Mouse (Mus musculus): ENCODE results near the gene Areg.

The Areg gene

DNA sequence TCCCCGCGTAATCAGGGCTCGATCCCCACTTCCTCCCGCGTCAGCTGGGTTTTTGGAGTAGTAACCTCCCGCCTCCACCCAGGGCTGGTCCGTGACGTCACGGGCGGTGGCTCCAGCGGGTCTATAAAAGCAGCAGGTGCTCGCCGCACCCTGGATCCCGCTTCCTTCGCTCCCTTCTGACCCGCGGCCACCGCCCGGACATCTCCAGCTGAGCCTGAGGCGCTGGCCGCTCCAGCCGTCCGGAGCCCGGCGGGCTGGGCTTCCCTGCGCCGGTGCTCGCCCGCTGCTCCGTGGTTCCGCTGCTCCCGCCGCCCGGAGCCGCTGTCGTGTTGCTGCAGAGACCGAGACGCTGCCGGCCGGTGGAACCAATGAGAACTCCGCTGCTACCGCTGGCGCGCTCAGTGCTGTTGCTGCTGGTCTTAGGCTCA, at the start of gene Areg:
TSS of gene Areg (plus strand) at position 154 of the 428 bp plus-strand sequence.
- in situ Hi-C loops (cut with MboI, MseI) = no loop called here

DNA sequence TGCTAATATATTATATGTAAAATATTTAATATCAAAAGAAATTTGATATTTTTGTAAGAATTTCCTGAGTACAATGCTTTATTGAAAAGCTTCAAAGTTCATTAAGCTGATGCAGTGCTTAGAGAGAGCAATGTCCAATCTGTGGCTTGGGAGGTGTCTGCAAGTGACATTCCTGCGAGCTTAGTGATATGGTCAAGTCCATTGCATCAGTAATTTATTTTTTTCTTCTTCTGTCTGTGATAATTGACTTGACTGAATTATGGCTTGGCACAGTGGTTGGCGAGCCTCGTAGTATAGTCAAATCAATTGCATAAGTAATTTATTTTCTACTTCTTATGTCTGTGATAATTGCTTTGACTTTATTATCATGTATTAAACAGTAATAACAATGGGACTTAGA, 49.1 kb upstream of the Areg start:
- in situ Hi-C loops (cut with MboI, MseI) = no loop called here

DNA sequence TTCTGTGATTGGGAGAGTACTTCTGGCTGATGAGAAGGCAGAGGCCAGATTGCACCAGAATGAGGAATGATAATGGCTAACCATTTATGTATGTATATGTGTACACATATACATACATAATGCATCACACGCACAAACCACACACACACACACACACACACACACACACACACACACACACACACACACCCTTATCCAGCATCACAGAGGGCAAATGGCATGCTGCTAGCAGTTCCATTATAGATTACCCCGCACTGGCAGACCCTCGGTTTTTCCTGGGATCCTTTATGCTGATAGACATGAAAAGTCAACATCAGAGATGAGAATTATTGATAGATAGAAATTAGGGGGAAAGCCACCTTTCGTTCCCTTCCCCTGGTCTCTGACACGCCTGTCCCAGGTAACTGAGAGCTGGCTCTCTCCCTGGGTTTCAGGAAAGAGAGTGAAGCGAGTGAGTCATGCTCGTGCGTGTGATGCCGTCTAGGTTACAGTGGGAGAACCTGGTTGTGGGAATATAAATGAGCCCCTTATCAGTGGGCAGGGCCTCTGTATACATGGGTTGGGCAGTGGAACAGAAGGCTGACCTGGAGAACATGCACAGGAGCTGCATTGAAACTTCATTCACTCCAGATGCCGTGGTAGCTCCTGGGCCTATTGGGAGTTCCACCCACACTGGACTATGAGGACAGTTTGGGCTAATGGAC, 41.3 kb upstream of the Areg start:
- in situ Hi-C loops (cut with MboI, MseI) = no loop called here

DNA sequence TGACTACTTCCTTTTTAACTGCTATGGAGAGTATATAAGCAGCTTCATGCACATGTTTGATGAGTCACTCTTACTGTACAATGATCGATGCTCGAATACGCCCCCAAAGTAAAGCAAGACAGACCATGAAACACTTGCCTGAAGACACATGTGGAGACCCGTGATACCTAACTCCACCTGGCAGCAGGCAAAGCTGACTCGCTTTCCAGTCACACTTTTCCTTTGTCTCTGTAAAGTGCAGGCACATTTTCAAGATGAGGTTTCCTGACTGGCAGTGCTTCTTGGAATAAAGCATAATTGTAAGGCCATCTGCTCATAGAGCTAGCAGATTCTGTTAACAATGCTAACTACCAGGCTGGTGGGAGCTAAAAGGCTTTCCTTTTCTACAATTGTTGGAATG, 37.7 kb upstream of the Areg start:
- in situ Hi-C loops (cut with MboI, MseI) = no loop called here

DNA sequence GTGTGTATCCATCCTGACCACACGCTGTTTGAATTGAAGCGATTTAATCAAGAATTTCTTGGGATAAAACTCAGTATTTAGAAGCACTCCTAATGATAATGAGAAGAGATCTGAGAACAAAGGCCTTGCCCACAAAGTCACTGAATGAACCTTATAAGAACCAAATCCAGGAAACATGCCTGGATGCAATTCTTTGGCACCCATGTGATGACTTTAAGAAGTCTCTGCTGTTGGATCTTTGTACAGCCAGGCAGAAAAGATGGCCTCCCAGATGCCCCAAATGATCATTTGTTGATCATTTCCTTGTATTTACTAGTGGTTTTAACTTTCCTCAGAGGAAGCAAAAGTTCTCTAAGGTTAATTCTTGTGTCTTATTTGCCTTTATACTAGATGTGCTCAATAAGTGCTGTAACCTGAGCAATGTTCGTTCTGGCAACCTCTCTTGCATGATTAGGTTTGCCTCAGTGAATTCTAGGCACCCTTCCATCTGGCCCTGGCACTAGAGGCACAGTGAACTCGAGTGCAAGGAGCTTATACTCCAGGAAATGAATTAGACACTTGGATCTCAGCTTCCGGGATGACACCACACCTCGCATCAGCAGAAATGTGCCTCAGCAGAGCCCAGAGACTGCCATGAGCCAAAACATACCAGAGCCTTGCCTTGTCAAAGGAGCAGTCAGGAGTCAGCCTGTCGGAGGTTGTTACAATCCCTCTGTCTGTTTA, 35.3 kb upstream of the Areg start:
- in situ Hi-C loops (cut with MboI, MseI) = no loop called here

DNA sequence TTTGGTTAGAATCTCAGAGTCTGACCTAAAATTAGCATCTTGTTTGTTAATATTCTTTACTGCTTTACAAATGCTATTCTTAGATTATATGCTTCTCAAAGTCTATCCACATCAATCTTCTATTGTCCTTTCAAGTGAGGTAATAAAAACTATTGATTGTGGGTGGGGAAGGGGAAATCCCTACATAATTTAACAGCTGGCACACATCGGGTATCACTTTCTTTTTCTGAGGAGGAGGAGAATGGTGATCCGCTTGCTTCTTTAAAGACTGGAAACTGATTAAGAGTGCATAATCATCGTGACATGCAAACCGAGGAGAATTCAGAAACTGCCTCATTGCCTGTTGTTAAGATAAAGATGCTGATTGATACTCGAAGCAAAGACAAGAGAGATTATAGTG, 33.2 kb upstream of the Areg start:
- in situ Hi-C loops (cut with MboI, MseI) = no loop called here

DNA sequence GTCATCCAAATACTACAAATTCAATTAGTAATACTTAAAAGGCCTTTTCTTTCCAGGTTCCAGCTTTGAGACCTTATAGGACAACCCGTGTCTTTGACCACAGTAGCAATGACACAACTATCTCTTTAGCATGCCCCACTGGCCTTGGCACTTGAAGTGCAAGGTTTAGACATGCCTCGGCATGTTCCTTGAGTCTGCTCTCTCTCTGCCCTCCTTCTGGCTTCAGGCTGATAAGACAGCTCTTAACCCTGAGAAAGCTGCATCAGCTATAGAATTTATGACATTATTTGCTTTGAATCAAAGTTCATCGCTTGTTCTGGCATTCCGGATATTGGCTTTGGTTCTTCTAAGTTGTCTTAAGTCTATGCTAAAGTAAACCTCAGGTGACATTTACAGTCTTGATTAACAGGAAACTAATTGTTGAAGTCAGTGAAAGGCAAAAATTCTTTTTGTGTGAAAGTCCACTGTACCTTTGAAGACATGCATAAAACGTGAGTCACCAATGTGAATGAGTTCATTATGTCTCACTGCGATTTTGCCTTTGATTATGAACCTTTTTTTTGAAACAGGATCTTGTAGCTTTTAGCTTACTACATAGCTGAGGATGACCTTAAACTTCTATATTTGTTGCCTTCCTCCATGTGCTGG, 29.3 kb upstream of the Areg start:
- in situ Hi-C loops (cut with MboI, MseI) = no loop called here

DNA sequence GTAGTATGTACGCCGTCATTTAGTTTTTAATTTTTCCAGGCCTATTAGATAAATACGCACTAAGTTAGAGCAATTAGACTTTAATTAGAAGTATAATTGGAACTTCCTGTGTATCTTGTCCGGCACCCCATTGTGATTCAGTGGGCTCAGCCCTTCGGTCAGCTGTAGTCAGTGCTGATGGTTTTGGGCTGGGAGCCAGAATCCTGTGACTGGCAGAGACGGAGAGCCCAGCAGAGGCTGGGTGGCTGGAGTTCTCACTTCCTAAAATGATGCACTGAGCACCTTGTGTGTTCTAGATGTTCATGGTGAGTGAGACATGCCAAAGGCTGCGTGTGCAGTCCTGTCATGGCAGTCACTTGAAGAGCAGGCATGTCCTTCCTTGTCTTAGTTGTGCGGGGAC, 28.4 kb upstream of the Areg start:
- in situ Hi-C loops (cut with MboI, MseI) = no loop called here

DNA sequence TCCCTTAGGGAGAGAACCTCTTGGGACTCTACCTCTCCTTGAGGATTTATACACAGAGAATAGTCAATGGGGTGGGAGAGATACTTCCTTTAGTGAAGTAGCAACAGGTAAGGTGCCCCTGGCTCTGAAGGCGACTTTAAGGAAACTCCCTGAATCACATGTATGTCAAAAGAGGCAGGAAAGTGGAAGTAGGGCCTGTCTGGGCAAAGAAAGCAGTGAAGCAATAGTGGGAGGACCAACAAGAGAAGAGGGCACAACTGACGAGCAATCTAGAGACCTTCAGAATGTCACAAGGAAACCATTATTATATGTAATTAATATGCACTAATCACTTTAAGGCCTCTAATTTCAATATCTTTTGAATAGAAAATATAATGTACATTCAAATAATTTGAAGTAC, 25.4 kb upstream of the Areg start:
- in situ Hi-C loops (cut with MboI, MseI) = no loop called here

DNA sequence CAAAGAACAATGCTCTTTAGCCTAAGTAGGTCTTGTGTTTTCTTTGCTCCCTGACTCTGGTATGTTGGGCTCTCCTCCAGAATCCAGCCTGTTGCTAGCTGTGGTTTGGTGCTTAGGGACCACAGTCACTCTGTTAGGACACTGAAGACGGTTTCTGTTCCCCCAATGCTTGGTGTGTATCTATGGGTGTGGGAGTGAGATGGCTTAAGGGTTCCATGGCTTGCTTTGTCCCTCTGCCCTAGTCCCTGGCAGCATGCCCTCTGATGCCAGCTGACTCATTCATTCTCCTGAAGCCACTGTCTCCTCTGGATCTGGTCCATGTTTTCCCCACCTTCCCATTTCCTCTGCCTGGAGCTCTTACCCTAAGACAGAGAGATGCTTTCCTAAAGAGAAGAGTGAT, 24.8 kb upstream of the Areg start:
- in situ Hi-C loops (cut with MboI, MseI) = no loop called here

DNA sequence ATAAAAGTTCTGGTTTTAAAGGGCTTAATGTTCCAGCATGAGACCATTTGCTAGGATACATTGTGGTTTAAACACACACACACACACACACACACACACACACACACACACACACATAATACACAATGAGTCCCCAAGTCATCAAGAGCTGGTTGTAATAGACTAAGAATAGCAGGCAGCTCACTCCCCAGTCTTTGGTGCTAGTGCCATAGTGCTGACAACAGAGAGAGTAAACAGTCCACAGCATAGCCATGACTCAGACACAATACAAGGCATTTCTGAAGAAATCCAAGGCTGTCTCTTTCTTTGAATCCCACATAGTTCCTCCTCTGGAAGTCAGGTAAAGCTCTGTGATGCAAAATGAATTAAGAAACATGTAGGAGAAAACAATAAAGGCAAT, 20.8 kb upstream of the Areg start:
- in situ Hi-C loops (cut with MboI, MseI) = no loop called here

DNA sequence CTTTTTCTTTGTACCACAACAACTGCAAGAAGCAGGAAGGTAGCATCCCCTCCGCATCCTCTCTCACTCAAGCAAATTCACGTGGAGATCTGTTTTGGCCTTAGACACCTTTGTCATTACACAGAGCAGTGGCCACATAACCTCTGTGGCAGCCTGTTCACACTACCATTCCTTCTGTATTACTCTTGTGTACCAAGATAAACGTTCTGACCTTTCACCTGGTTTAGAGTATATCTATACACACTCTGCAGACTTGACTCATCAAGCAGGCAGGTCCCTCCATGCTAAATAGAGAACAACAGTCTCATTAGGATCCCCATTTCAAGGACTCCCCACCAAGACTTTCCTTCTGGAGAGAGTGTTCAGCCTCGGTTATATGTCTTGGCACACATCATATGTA, 16.0 kb upstream of the Areg start:
- in situ Hi-C loops (cut with MboI, MseI) = no loop called here

DNA sequence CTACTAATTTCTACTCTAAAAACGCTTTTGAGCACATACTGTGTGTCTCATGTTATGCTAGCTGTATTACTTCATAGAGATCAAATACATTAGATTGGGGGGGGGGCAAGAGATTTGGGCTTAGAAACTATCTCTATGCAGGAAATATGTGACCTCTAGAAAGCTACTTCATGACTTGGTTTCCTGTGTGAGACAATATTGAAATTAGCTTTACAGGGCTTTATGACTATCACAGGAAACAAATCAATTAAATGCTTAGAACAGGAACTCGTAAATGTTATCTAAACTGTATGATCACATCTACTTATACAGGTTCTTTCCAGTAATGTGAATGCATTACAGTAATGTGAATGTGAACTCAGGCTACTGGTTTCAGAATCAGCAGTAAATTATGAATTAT, 15.3 kb upstream of the Areg start:
- in situ Hi-C loops (cut with MboI, MseI) = no loop called here

DNA sequence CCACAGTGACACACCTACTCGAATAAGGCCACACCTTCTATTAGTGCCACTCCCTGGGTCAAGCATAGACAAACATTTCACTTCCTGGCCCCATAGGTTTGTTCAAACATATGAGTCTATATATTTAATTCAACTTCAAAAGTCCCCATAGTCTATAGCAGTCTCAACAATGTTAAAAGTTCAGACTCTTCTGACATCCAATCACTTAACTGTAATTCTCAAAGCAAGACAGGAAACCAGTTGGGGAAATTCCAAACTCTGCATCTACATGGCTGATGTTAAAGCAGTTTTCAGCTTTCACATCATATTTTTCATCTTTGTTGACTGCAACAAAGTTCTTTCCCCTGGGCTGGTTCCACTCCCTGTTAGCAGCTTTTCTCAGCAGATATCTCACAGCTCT, 12.8 kb upstream of the Areg start:
- in situ Hi-C loops (cut with MboI, MseI) = no loop called here

DNA sequence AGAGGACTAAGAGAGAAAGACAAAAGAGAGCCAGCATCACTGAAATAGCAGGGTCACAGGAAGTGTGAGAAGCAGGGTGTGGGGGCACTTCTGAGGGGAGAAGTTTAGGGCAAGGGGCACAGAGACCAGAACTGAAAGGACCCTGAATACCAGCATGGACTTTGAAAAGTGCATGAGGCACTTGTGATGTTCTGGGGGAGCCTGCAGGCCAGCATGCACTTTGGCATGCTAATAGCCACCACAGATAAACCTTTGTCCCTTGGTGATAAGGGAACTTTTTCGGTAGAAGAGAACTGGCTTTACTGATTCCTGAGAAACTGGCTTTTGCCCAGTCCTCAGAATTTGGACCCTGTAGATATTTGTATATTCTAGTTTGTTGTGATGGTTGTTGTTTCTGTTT, 4.4 kb upstream of the Areg start:
- in situ Hi-C loops (cut with MboI, MseI) = no loop called here

DNA sequence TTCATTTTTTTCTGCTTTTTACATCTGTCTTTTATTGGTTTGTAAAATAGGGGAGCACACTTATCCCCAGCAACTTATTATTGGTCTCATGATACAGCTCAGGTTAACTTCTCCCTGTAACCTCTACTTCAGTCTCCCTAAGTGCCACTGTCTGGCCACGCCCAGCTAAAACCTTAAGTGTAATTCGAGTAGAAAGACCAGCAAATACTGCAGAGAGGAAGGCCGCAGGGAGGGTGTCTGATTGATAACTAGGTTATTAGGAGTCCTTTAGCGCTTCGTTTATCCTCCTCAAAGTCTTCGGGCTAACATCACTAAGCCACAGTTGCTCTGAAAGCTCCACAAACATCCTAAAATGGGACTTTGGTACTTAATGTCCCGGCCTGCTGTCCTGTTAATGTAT, 429 bp upstream of the Areg start:
- in situ Hi-C loops (cut with MboI, MseI) = no loop called here

DNA sequence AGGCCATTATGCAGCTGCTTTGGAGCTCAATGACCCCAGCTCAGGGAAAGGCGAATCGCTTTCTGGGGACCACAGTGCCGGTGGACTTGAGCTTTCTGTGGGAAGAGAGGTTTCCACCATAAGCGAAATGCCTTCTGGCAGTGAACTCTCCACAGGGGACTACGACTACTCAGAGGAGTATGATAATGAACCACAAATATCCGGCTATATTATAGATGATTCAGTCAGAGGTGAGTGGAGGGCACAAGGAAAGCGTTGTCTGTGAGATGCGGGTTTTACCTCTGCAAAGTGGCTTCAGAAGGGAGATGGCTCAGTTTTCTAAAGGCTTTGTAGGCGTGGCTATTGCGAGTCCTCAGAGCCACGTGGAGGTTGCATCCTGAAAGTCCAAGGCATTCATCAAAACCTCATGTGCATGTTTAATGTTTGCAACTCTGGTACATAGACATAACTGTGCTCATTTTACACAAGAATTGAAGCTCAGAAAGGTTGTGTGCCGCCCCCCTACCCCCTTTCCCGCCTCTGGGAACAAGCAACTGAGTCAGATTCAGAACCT, 1.6 kb downstream of the Areg start:
- in situ Hi-C loops (cut with MboI, MseI) = no loop called here

DNA sequence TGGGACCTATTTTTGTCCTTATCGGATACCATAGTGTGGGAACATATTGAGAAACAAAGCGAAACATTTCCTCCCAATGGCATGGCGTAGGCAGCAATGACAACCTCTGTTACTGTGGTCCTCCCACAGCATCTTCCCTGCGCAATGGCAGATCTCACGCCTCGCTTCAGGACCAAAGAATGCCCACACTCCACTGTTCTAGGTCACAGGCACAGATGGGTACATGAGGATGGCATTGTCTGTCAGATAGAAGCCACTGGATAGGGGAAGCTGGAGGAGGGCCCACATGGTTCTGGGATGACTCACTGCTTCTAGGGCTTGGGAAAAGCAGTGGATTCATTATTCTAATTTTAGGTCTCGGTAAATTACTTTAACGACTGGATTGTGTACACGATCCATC, 5.6 kb downstream of the Areg start:
- in situ Hi-C loops (cut with MboI, MseI) = no loop called here

DNA sequence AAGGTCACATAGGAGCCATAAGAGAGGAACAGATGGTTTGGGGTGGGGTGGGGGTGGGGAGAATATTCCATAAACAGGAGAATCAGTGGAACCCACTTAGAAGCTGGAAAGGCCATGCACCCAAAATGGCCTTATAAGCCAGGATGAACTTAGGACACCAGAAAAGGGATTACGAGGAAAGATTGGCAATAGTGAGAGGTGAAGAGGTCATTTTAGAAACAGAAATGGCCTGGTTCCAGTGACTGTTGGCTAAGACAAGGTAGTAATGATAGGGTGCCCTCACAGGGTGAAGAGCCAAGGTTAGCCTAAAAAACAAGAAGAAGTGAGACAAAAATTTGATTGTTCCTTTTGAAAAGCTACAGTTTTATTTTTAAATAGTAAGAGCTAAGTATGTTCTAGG, 7.6 kb downstream of the Areg start:
- in situ Hi-C loops (cut with MboI, MseI) = no loop called here

DNA sequence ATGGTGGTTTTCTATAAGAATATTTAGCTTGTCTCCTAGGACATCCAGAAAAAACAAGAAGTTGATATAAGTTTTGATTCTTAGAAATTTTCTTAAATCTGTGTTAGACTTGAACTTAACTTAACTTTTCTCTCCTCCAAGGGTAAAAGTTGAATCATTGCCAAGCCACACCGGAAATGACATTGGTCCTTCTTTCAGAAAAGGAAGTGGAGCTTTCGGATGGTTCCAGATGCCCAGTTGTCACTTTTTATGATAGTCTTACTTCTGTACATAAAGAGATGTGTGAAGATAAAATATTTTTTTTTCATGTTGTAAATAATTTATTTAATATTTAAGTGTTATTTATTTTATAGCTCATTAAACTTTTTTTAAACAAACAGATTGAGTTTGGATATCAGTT, 8.7 kb downstream of the Areg start:
- in situ Hi-C loops (cut with MboI, MseI) = no loop called here

DNA sequence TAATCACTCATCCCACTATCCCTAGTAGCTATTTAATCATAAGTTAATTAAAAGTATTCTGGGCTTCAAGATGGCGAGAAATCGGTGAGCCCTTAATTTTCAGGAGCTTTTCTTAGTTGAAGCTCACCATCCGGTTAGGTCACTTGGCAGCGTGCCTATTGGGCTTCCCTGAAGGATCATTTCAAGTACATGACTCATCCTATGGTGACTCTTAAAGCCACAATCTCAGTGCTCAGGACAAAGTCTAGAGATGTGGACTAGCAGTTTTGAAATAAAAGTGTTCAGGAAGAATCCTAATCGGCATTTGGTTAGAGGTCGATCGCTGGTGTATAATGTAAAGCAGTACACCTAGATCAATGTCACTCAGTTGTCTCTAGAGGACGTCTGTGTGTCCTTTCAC, 17.3 kb downstream of the Areg start:
- in situ Hi-C loops (cut with MboI, MseI) = no loop called here

DNA sequence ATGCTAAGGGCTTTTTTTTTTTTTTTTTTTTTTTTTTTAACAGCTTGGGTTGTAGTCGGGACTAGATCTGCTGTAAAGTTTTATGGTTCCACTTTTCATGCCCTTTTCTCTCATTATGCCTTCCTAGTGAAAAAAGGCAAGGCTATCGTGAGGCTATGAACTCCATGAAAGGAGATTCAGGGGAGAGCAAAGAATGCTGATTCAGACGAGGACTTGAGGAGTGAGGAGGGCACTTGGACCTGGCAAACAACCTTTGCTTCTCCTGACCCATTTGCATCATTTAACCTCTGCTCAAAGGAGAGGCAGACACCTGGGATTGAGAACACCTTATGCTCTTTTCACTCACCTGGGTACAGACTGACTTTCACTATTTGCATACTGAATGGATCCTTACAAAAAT, 17.8 kb downstream of the Areg start:
- in situ Hi-C loops (cut with MboI, MseI) = no loop called here

DNA sequence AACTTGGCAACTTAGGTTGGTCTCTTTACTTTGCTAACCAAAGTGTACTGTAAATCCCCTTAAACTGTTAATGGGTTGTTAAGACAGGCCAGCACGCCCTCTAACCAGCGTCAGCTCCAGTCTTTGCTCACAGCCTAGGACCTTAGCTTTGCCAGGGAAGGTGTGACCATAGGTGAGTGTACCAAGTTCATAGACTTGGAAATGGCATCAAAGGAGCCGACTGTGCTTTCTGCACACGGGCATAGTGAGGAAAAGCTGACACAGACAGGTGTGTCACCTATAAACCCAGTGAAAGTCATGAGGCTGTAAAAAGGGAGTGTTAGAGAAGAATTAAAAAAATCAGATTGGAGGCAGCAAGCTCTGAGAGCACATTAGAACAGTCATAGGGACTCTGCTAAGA, 23.4 kb downstream of the Areg start:
- in situ Hi-C loops (cut with MboI, MseI) = no loop called here

All from regulatory T cell (primary cell).